Mouse (Mus musculus) embryonic fibroblast, embryonic 13.5 days (primary cell): ENCODE measurements around the gene Rack1.
A peak's percentile ranks its signal among the peaks of the same experiment; 100 is the strongest.

ENCODE experiments used
- CTCF ChIP-seq: IDR thresholded peaks from 2 replicates; pipeline ENCODE4 v1.5.1; 2011; ENCODE audit warnings: mild to moderate bottlenecking, control low read depth, low read length, moderate library complexity, borderline replicate concordance; ENCODE audit not compliant: insufficient read depth
- POLR2A ChIP-seq: IDR thresholded peaks from 2 replicates; pipeline ENCODE4 v1.6.1; 2011; ENCODE audit warnings: low read depth, mild to moderate bottlenecking, control low read depth, low read length, moderate library complexity

GRCm38 (mm10) chr11:48853474-48854180 is 53.5 kb downstream of the Rack1 start:
- TF ChIP-seq POLR2A (0 out of 2 replicates have a peak, but pooled peaks have one; percentile 53), CTCF (no peak)
